Mouse (Mus musculus) neural tube, embryonic 13.5 days (tissue): ENCODE data around the gene Arfgef2. TPM values are rescaled to one million over a fixed set of nuclear protein-coding genes. Genes with fewer than 3 reads are reported as not detected.

Source experiments
- ATAC-seq: fragments of 200-750 bp; cut with Nextera tagmentation; 2 replicates; pipeline ENCODE4 v1.8.0; 2017; ENCODE audit warnings: low read depth, mild to moderate bottlenecking, moderate TSS enrichment, moderate library complexity
- H3K27ac ChIP-seq: fragments of 300-500 bp; sonication (generic); replicated peaks from 2 replicates; pipeline ENCODE4 v1.5.1; 2015; ENCODE audit warnings: moderate library complexity, mild to moderate bottlenecking, inconsistent platforms
- H3K27me3 ChIP-seq: fragments of 300-500 bp; sonication (generic); 2 replicates; pipeline ENCODE4 v1.6.1; 2015; ENCODE audit warnings: mild to moderate bottlenecking, inconsistent platforms
- H3K36me3 ChIP-seq: fragments of 300-500 bp; sonication (generic); 2 replicates; pipeline ENCODE4 v1.6.1; 2015; ENCODE audit warnings: mild to moderate bottlenecking, inconsistent platforms
- H3K4me1 ChIP-seq: fragments of 300-500 bp; sonication (generic); replicated peaks from 2 replicates; pipeline ENCODE4 v1.6.1; 2015; ENCODE audit warnings: inconsistent platforms
- H3K4me2 ChIP-seq: fragments of 300-500 bp; sonication (generic); 2 replicates; pipeline ENCODE4 v1.6.1; 2015; ENCODE audit warnings: inconsistent platforms, mild to moderate bottlenecking, moderate library complexity
- H3K4me3 ChIP-seq: fragments of 300-500 bp; sonication (generic); 2 replicates; pipeline ENCODE4 v1.5.1; 2015; ENCODE audit warnings: mild to moderate bottlenecking, inconsistent platforms
- H3K9ac ChIP-seq: fragments of 300-500 bp; sonication (generic); 2 replicates; pipeline ENCODE4 v1.6.1; 2015; ENCODE audit warnings: moderate library complexity, mild to moderate bottlenecking, inconsistent platforms
- H3K9me3 ChIP-seq: fragments of 300-500 bp; sonication (generic); 2 replicates; pipeline ENCODE4 v1.6.1; 2016; ENCODE audit warnings: inconsistent platforms
- WGBS: fragments of 180-500 bp; shearing (Covaris S2); methylation state at CpG from one replicate; pipeline ENCODE4 v1.1.7; 2015; 5-methylcytosine and 5-hydroxymethylcytosine counted together
- polyA plus RNA-seq: library from polyadenylated mRNA; unstranded; fragments of >200 nt; fragmentation: Nextera tagmentation; extraction: Ambion mirVana; gene quantifications from 2 replicates; pipeline ENCODE4 v1.2.1, GENCODE M21; 2015

Gene Arfgef2
- polyA plus RNA-seq, 1 experiment from 2014 or later = 4.4 TPM

GRCm38 (mm10) chr2:166834091-166834490, 28.7 kb downstream of the Arfgef2 start:
- ATAC-seq = no peak
- H3K4me2 ChIP-seq = no peak overlapping the region
- no peak overlapping the region for H3K4me3 ChIP-seq
- H3K4me1 ChIP-seq = no peaks in the 10 kb centered on the region
- no peaks in the 10 kb centered on the region for H3K9me3 ChIP-seq
- H3K27ac ChIP-seq = no peak overlapping the region
- H3K27me3 ChIP-seq = no peaks in the 10 kb centered on the region
- WGBS = 91% methylated on average over 2 of the region's 2 CpGs
- H3K9ac ChIP-seq = no peak overlapping the region
- H3K36me3 ChIP-seq = peaks cover 30% of the 10 kb centered on the region

DNA sequence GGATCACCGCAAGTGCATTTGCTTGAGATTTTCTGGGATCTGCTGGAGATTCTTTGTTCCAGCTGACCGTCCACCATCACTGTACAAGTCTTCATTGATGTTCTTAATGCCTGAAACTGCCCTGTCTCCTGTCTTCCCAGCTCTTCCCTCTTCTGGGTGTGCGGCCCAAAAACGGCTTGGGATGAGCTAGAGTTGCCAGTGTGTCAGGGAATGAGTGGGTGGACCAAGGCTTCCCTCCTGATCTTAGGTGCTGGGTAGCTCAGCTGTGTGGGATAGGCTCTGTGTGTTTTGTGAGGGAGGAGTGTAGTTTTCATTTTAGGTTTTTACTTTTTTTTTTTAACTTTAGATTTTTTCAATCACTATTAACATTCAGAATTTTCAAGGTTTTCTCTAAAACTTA, 29.4 kb downstream of the Arfgef2 start:
- ATAC-seq = no peak
- no peak overlapping the region for H3K27ac ChIP-seq
- H3K4me2 ChIP-seq = no peak overlapping the region
- H3K4me3 ChIP-seq = no peak overlapping the region
- H3K27me3 ChIP-seq = no peaks in the 10 kb centered on the region
- no peaks in the 10 kb centered on the region for H3K9me3 ChIP-seq
- H3K36me3 ChIP-seq = peaks cover 30% of the 10 kb centered on the region
- H3K9ac ChIP-seq = no peak overlapping the region
- no peaks in the 10 kb centered on the region for H3K4me1 ChIP-seq
- WGBS = 94% methylated on average over 4 of the region's 4 CpGs

DNA sequence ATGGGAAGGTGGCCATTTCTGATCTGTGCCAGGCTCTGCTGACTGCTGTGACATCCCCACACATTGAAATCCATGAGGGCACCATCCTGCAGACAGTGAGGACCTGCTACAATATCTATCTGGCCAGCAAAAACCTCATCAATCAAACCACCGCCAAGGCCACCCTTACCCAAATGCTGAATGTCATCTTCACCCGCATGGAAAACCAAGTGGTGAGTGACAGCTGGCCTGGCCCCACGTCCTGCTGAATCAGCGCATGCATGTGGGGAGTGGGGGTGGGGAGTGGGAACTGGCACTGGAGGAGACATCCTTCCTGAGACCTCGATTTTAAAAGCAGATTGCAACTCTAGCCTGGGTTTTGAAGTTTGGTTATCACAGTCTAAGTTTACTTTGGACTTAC, 30.2 kb downstream of the Arfgef2 start:
- H3K9me3 ChIP-seq = no peaks in the 10 kb centered on the region
- ATAC-seq = no peak
- H3K4me2 ChIP-seq = no peak overlapping the region

DNA sequence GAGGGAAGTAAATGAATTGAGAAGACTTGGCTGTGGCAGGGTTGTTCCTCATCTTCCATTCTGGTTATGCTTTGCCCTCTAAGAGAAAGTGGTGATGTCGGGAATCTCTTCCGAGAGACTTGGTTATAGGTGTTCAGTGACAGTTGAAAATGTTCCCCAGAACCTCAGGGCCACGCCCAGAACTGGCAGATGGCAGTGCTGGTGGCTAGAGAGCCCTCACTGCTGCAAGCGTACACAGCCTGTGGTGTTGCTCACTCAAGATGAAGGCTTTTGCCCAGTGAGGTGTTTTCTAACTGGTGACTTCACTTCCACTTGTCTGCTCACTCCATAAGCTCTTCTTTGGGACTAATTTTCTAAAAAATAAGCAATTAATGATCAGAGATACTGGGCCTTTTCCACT, 36.4 kb downstream of the Arfgef2 start:
- H3K4me2 ChIP-seq = no peak overlapping the region
- 0 out of 2 replicates have a peak, but pooled peaks cover under 1% of the 10 kb centered on the region for H3K9me3 ChIP-seq
- no peak for ATAC-seq
- no peak overlapping the region for H3K4me3 ChIP-seq
- no peaks in the 10 kb centered on the region for H3K27me3 ChIP-seq
- H3K9ac ChIP-seq = no peak overlapping the region
- H3K36me3 ChIP-seq = peaks cover 39% of the 10 kb centered on the region
- 90% methylated on average over 4 of the region's 4 CpGs for WGBS
- H3K27ac ChIP-seq = no peak overlapping the region
- H3K4me1 ChIP-seq = no peaks in the 10 kb centered on the region

More for the DNA sequence above, 30.2 kb downstream of the Arfgef2 start:
- no peak overlapping the region for H3K27ac ChIP-seq
- H3K27me3 ChIP-seq = no peaks in the 10 kb centered on the region
- WGBS = 81% methylated on average over 5 of the region's 5 CpGs
- H3K36me3 ChIP-seq = peaks cover 30% of the 10 kb centered on the region
- no peak overlapping the region for H3K9ac ChIP-seq
- no peak overlapping the region for H3K4me3 ChIP-seq
- H3K4me1 ChIP-seq = no peaks in the 10 kb centered on the region

- H3K4me1 ChIP-seq = no peaks in the 10 kb centered on the region
- 89% methylated on average over 11 of the region's 11 CpGs for WGBS
- H3K36me3 ChIP-seq = peaks cover 85% of the 10 kb centered on the region
- 0 out of 2 replicates have a peak, but pooled peaks cover 3% of the 10 kb centered on the region for H3K9me3 ChIP-seq
- no peak overlapping the region for H3K4me3 ChIP-seq
- no peak overlapping the region for H3K9ac ChIP-seq
- no peak overlapping the region for H3K4me2 ChIP-seq
- ATAC-seq = no peak
- H3K27me3 ChIP-seq = no peaks in the 10 kb centered on the region
- H3K27ac ChIP-seq = no peak overlapping the region
Measured at GRCm38 (mm10) chr2:166850691-166851090, 45.3 kb downstream of the Arfgef2 start.

- no peak for ATAC-seq
- 94% methylated on average over 7 of the region's 7 CpGs for WGBS
Measured at GRCm38 (mm10) chr2:166852270-166852669, 46.9 kb downstream of the Arfgef2 start.

DNA sequence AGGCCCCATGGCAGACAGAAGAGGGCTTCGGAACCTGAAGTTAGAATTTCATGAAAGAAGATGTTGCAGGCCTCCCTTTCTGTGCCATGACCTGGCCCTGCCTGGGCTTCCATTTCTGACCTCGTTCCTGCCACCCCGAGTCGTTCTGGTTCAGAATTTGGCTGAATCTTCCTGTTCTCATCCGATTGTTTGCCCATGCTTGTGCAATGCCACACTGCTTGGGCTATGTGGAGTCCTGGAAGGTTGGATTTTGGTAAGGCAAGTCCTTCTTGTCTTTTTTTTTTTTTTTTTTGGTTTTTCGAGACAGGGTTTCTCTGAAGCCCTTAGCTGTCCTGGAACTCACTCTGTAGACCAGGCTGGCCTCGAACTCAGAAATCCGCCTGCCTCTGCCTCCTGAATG, 50.4 kb downstream of the Arfgef2 start:
- no peaks in the 10 kb centered on the region for H3K27me3 ChIP-seq
- peaks cover 93% of the 10 kb centered on the region for H3K36me3 ChIP-seq
- H3K9me3 ChIP-seq = no peaks in the 10 kb centered on the region
- H3K9ac ChIP-seq = no peak overlapping the region
- H3K27ac ChIP-seq = no peak overlapping the region
- no peak for ATAC-seq
- no peaks in the 10 kb centered on the region for H3K4me1 ChIP-seq
- no peak overlapping the region for H3K4me3 ChIP-seq
- 92% methylated on average over 8 of the region's 8 CpGs for WGBS
- H3K4me2 ChIP-seq = no peak overlapping the region

More at GRCm38 (mm10) chr2:166852270-166852669, 46.9 kb downstream of the Arfgef2 start:
- no peak overlapping the region for H3K9ac ChIP-seq
- H3K27ac ChIP-seq = no peak overlapping the region
- H3K4me3 ChIP-seq = no peak overlapping the region
- peaks cover 86% of the 10 kb centered on the region for H3K36me3 ChIP-seq
- no peaks in the 10 kb centered on the region for H3K27me3 ChIP-seq
- no peak overlapping the region for H3K4me2 ChIP-seq
- H3K9me3 ChIP-seq = no peaks in the 10 kb centered on the region
- no peaks in the 10 kb centered on the region for H3K4me1 ChIP-seq

DNA sequence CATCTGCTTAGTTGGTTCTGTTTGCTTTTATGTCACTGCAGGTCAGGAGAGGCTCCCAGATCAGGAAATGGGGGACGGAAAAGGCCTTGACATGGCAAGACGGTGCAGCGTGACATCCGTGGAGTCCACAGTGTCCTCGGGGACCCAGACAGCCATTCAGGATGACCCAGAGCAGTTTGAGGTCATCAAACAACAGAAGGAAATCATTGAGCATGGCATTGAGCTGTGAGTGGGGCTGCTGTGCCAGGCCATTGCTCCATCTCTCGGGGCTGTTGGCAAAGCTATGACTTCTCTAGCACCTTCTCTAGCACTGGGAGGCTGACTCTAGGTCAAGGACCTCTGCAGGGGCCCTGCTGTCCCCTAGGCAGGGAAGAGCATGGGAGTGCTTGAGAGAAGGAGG, 51.0 kb downstream of the Arfgef2 start:
- H3K27me3 ChIP-seq = no peaks in the 10 kb centered on the region
- peaks cover 92% of the 10 kb centered on the region for H3K36me3 ChIP-seq
- WGBS = 78% methylated on average over 6 of the region's 6 CpGs
- H3K4me2 ChIP-seq = no peak overlapping the region
- no peak overlapping the region for H3K4me3 ChIP-seq
- no peak for ATAC-seq
- H3K9me3 ChIP-seq = no peaks in the 10 kb centered on the region
- H3K27ac ChIP-seq = no peak overlapping the region
- no peak overlapping the region for H3K9ac ChIP-seq
- H3K4me1 ChIP-seq = no peaks in the 10 kb centered on the region

- WGBS = 82% methylated on average over 2 of the region's 2 CpGs
- no peak for ATAC-seq
Measured at GRCm38 (mm10) chr2:166857118-166857517, 51.7 kb downstream of the Arfgef2 start.

DNA sequence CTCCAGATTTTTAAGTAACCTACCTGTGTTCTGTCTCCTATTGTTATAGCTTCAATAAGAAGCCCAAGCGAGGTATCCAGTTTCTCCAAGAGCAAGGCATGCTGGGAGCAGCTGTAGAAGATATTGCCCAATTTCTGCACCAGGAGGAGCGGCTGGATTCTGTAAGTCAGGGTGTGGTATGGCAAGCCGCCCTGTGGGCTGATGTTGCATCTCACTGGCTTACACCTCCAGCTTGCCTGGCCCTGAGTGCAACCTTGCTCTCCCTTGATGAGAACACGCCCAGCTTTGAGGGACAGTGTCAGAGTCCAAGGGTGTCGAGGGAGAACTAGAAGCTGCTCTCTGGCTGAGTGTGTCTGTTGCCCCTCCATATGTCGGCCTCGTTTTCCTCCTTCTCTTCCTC, 53.8 kb downstream of the Arfgef2 start:
- Histone ChIP-seq H3K27ac (no peak overlapping the region), H3K4me3 (no peak overlapping the region), H3K9ac (no peak overlapping the region), H3K36me3 (peaks cover 91% of the 10 kb centered on the region), H3K4me1 (no peaks in the 10 kb centered on the region), H3K9me3 (no peaks in the 10 kb centered on the region), H3K4me2 (no peak overlapping the region), H3K27me3 (no peaks in the 10 kb centered on the region)
- WGBS = 92% methylated on average over 7 of the region's 7 CpGs
- no peak for ATAC-seq

More at GRCm38 (mm10) chr2:166857118-166857517, 51.7 kb downstream of the Arfgef2 start:
- no peak overlapping the region for H3K4me2 ChIP-seq
- no peak overlapping the region for H3K27ac ChIP-seq
- H3K9me3 ChIP-seq = no peaks in the 10 kb centered on the region
- H3K4me1 ChIP-seq = no peaks in the 10 kb centered on the region
- no peak overlapping the region for H3K4me3 ChIP-seq
- peaks cover 92% of the 10 kb centered on the region for H3K36me3 ChIP-seq
- H3K27me3 ChIP-seq = no peaks in the 10 kb centered on the region
- H3K9ac ChIP-seq = no peak overlapping the region

DNA sequence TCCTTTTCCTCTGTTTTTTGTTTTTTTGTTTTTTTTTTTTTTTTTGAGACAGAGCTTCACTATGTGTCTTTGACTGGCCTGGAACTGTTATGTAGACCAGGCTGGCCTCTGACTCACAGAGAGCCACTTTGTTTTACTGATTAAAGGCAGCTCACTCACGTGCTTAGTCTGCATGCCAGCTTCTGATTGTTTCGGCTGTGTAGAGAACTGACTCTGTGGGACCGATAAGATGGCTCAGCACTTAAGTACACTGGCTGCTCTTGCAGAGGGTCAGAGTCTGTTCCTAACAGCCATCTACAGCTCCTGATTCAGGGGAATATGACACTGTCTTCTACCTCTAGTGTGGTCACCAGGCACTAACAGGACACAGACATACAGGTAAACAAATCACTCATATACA, 57.1 kb downstream of the Arfgef2 start:
- Histone ChIP-seq H3K36me3 (peaks cover 95% of the 10 kb centered on the region), H3K9me3 (no peaks in the 10 kb centered on the region), H3K9ac (no peak overlapping the region), H3K4me2 (no peak overlapping the region), H3K27ac (no peak overlapping the region), H3K4me3 (no peak overlapping the region), H3K27me3 (no peaks in the 10 kb centered on the region), H3K4me1 (no peaks in the 10 kb centered on the region)
- ATAC-seq = no peak
- 76% methylated on average over 3 of the region's 3 CpGs for WGBS

- H3K27me3 ChIP-seq = no peaks in the 10 kb centered on the region
- no peak overlapping the region for H3K9ac ChIP-seq
- H3K4me2 ChIP-seq = no peak overlapping the region
- H3K4me3 ChIP-seq = no peak overlapping the region
- peaks cover 96% of the 10 kb centered on the region for H3K36me3 ChIP-seq
- H3K4me1 ChIP-seq = no peaks in the 10 kb centered on the region
- ATAC-seq = no peak
- no peaks in the 10 kb centered on the region for H3K9me3 ChIP-seq
- WGBS = 91% methylated on average over 10 of the region's 10 CpGs
- no peak overlapping the region for H3K27ac ChIP-seq
Measured at GRCm38 (mm10) chr2:166865476-166865875, 60.1 kb downstream of the Arfgef2 start.

DNA sequence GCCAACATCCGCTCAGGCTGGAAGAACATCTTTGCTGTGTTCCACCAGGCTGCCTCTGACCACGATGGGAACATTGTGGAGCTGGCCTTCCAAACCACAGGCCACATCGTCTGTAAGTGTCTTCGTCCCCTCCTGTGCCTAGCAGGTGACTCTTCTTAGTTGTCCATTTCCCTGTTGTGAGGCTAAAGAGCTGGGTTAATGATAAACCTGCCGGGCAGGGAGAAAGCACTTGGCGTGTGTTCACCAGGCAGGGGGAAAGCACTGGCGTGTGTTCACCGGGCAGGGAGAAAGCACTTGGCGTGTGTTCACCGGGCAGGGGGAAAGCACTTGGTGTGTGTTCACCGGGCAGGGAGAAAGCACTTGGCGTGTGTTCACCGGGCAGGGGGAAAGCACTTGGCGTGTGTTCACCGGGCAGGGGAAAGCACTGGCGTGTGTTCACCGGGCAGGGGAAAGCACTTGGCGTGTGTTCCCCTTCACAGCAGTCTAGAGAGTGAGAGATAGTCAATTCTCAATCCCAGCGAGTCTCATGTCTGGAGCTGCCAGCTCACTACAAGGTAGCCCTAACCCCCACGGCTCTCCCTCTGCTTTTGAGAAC, 65.0 kb downstream of the Arfgef2 start:
- ATAC-seq = no peak
- H3K27me3 ChIP-seq = no peaks in the 10 kb centered on the region
- H3K36me3 ChIP-seq = peaks cover 96% of the 10 kb centered on the region
- H3K4me1 ChIP-seq = no peaks in the 10 kb centered on the region
- H3K4me2 ChIP-seq = no peak overlapping the region
- 79% methylated on average over 20 of the region's 20 CpGs for WGBS
- no peak overlapping the region for H3K9ac ChIP-seq
- H3K27ac ChIP-seq = no peak overlapping the region
- H3K4me3 ChIP-seq = no peak overlapping the region
- no peaks in the 10 kb centered on the region for H3K9me3 ChIP-seq
